In genomic region chr11:83271151-83271950, GRCm38 (mm10) we compare ENCODE assay signal across 8 mouse cellular contexts. TPM values are rescaled to one million over a fixed set of nuclear protein-coding genes. Genes with fewer than 3 reads are reported as not detected.
DNase-seq lines count a peak whose midpoint lies in the region; ATAC-seq and TF ChIP-seq lines count a peak whose summit lies in the region.

No protein-coding gene starts in this region.

- TF ChIP-seq CTCF in bone marrow, adult 2 months (IDR thresholded peaks at IDR 0.05; ENCODE audit: control insufficient read depth, insufficient read depth, low read length): no peak
- TF ChIP-seq CTCF in embryonic fibroblast, embryonic 13.5 days (IDR thresholded peaks at IDR 0.05; ENCODE audit: borderline replicate concordance, insufficient read depth, low read length): no peak

- H3K4me1 ChIP-seq in bone marrow, adult 2 months (ENCODE audit: control insufficient read depth, insufficient read depth, low read length): no peaks in the 10 kb centered on the region
- H3K4me1 ChIP-seq in embryonic fibroblast, embryonic 13.5 days (ENCODE audit: control insufficient read depth, insufficient read depth, low read length): no peaks in the 10 kb centered on the region
- peaks cover 4% of the 10 kb centered on the region; the same call in 1 of the 2 replicates for H3K4me1 ChIP-seq in heart, embryonic 10.5 days
- 0 out of 2 replicates have a peak, but pooled peaks cover 5% of the 10 kb centered on the region for H3K4me1 ChIP-seq in kidney, embryonic 15.5 days

- peak overlapping the region; percentile 98 for H3K4me3 ChIP-seq in bone marrow, adult 2 months (replicated peaks; ENCODE audit: control insufficient read depth, low read depth, low read length)
- H3K4me3 ChIP-seq in embryonic fibroblast, embryonic 13.5 days (ENCODE audit: insufficient read depth, low read length): peak overlapping the region; percentile 75
- peak overlapping the region; percentile 68 for H3K4me3 ChIP-seq in heart, embryonic 10.5 days
- peak overlapping the region; percentile 65 for H3K4me3 ChIP-seq in kidney, embryonic 15.5 days (replicated peaks)

- H3K36me3 ChIP-seq in heart, embryonic 10.5 days: no peaks in the 10 kb centered on the region
- no peaks in the 10 kb centered on the region for H3K36me3 ChIP-seq in kidney, embryonic 15.5 days

- DNase-seq in A20 (ENCODE audit: low read depth, low spot score) (peak; percentile 92), liver (peak; percentile 87)
- DNase-seq in heart, embryonic 10.5 days (ENCODE audit: low spot score): peak; percentile 93
- peak; percentile 85 to 90 for DNase-seq in spleen, postnatal 4 days (ENCODE audit: low spot score in 2 of 2)

- H3K9ac ChIP-seq in kidney, embryonic 15.5 days: peak overlapping the region; percentile 54

- peak overlapping the region; percentile 75 for H3K4me2 ChIP-seq in kidney, embryonic 15.5 days

- 0% methylated on average over 26 of the region's 26 CpGs for WGBS in bone marrow, adult 2 months
- under 1% methylated on average over 26 of the region's 26 CpGs for WGBS in heart, embryonic 10.5 days
- under 1% methylated on average over 26 of the region's 26 CpGs for WGBS in kidney, embryonic 15.5 days

- ATAC-seq in kidney, embryonic 15.5 days (replicated peaks; ENCODE audit: low FRiP score): peak; percentile 86
- peak; percentile 79 for ATAC-seq in monocyte, adult 5-6 weeks (replicated peaks; ENCODE audit: insufficient number of reproducible peaks, low FRiP score, low TSS enrichment, poor library complexity, severe bottlenecking)

- peak overlapping the region; percentile 59; the same call in 1 of the 2 replicates for H3K27ac ChIP-seq in bone marrow, adult 2 months (ENCODE audit: control insufficient read depth, insufficient read depth, low read depth, low read length, poor library complexity)
- peak overlapping the region; percentile 95 for H3K27ac ChIP-seq in embryonic fibroblast, embryonic 13.5 days (ENCODE audit: insufficient read depth, low read length)
- peak overlapping the region; percentile 96 for H3K27ac ChIP-seq in heart, embryonic 10.5 days
- H3K27ac ChIP-seq in kidney, embryonic 15.5 days: peak overlapping the region; percentile 87

- peaks cover 13% of the 10 kb centered on the region; the same call in 1 of the 2 replicates for H3K27me3 ChIP-seq in heart, embryonic 10.5 days (ENCODE audit: insufficient read depth, poor library complexity, severe bottlenecking)
- H3K27me3 ChIP-seq in kidney, embryonic 15.5 days: 0 out of 2 replicates have a peak, but pooled peaks cover 13% of the 10 kb centered on the region

- H3K9me3 ChIP-seq in heart, embryonic 10.5 days: no peaks in the 10 kb centered on the region
- no peaks in the 10 kb centered on the region for H3K9me3 ChIP-seq in kidney, embryonic 15.5 days (replicated peaks)

- no peak for TF ChIP-seq POLR2A in bone marrow, adult 2 months (IDR thresholded peaks at IDR 0.05; ENCODE audit: borderline replicate concordance, control insufficient read depth, low read depth, low read length)
- TF ChIP-seq POLR2A in embryonic fibroblast, embryonic 13.5 days (IDR thresholded peaks at IDR 0.05; ENCODE audit: low read depth, low read length): peak; percentile 98

RNA-seq across cellular contexts. Expression of gene Slfn14, which starts 15.2 kb away (rescaled TPM):
- polyA plus RNA-seq in bone marrow, adult 2 months (2011; ENCODE audit: insufficient read depth, insufficient read length, low replicate concordance, missing spikeins): 24.0 and 30.8 TPM in 2 replicates
- not detected in 2 replicates for polyA plus RNA-seq in embryonic fibroblast, embryonic 13.5 days (2011; ENCODE audit: insufficient read length, low read depth, missing spikeins)
- 0.58 and 0.79 TPM in 2 replicates for polyA plus RNA-seq in heart, embryonic 10.5 days (2016; fragmentation: Nextera tagmentation; extraction: Ambion mirVana)
- 0.30 and 0.66 TPM in 2 replicates for polyA plus RNA-seq in kidney, embryonic 15.5 days (2015; fragmentation: Nextera tagmentation; extraction: Ambion mirVana)
- 0.29 to 0.86 TPM (median 0.43 TPM) in 3 replicates for total RNA-seq in monocyte, adult 5-6 weeks (2017)

RNA-seq across cellular contexts. Expression of gene Ap2b1, which starts 27.5 kb away (rescaled TPM):
- polyA plus RNA-seq in bone marrow, adult 2 months (2011; ENCODE audit: insufficient read depth, insufficient read length, low replicate concordance, missing spikeins): 43.7 and 59.2 TPM in 2 replicates
- polyA plus RNA-seq in embryonic fibroblast, embryonic 13.5 days (2011; ENCODE audit: insufficient read length, low read depth, missing spikeins): 115 and 122 TPM in 2 replicates
- polyA plus RNA-seq in heart, embryonic 10.5 days (2016; fragmentation: Nextera tagmentation; extraction: Ambion mirVana): 48.2 and 55.0 TPM in 2 replicates
- 62.5 and 65.2 TPM in 2 replicates for polyA plus RNA-seq in kidney, embryonic 15.5 days (2015; fragmentation: Nextera tagmentation; extraction: Ambion mirVana)
- total RNA-seq in monocyte, adult 5-6 weeks (2017): 58.0 to 88.4 TPM (median 71.4 TPM) in 3 replicates

RNA-seq across cellular contexts. Expression of gene Pex12, which starts 31.0 kb away (rescaled TPM):
- polyA plus RNA-seq in bone marrow, adult 2 months (2011; ENCODE audit: insufficient read depth, insufficient read length, low replicate concordance, missing spikeins): 1.6 and 7.3 TPM in 2 replicates
- polyA plus RNA-seq in embryonic fibroblast, embryonic 13.5 days (2011; ENCODE audit: insufficient read length, low read depth, missing spikeins): 8.9 and 9.0 TPM in 2 replicates
- polyA plus RNA-seq in heart, embryonic 10.5 days (2016; fragmentation: Nextera tagmentation; extraction: Ambion mirVana): 9.6 and 11.9 TPM in 2 replicates
- polyA plus RNA-seq in kidney, embryonic 15.5 days (2015; fragmentation: Nextera tagmentation; extraction: Ambion mirVana): 11.7 and 13.2 TPM in 2 replicates
- total RNA-seq in monocyte, adult 5-6 weeks (2017): 3.8 to 5.7 TPM (median 4.9 TPM) in 3 replicates

Comparison
In these comparisons a context has a peak if more than half of its experiments do, and no peak if none do; other contexts are left out.
1. Peak in every context shown above with its lines: DNase-seq, ATAC-seq, H3K4me3 ChIP-seq and H3K27ac ChIP-seq.
2. RNA of gene Slfn14, which starts 15.2 kb away (polyA plus RNA-seq): 24.0 to 30.8 TPM in bone marrow, adult 2 months; 0.30 to 0.66 TPM in kidney, embryonic 15.5 days, 0.58 to 0.79 TPM in heart, embryonic 10.5 days and not detected in embryonic fibroblast, embryonic 13.5 days; every median in the first group is over 10 times any median in the second.